Mouse (Mus musculus) right cerebral cortex, postnatal 4 days (tissue): Measurements from ENCODE around the gene Ccdc155.
"Not testable (repeated sequence)": the region's sequence is repeated elsewhere in the genome, so short reads cannot be mapped to it uniquely, and the experiment has no call there.

ENCODE experiments used
- DNase-seq: peaks from one replicate; pipeline ENCODE4 v3.0.0-alpha.2; 2022

Ccdc155 gene

GRCm38 (mm10) chr7:45189600-45189999, 15.1 kb downstream of the Ccdc155 start:
- no peak for DNase-seq

DNA sequence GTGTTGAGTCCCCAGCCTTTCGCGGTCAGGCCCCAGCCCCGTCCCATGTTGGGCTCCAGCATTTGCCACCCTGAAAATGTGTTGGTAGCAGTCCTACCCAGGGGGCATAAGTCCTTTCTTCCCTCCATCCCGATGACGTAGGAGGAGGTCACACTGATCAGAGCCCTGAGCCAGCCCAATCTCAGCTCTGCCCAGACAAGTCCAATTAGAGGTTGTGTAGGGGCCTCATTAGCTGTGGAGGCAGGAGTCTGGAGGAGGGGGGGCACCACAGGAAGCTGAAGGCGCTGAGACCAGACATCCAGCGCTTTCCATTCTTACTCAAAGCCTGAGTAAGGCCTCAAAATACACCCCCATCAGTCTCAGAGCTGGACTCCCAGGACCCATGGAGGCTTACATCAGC, 18.8 kb downstream of the Ccdc155 start:
- no peak for DNase-seq

DNA sequence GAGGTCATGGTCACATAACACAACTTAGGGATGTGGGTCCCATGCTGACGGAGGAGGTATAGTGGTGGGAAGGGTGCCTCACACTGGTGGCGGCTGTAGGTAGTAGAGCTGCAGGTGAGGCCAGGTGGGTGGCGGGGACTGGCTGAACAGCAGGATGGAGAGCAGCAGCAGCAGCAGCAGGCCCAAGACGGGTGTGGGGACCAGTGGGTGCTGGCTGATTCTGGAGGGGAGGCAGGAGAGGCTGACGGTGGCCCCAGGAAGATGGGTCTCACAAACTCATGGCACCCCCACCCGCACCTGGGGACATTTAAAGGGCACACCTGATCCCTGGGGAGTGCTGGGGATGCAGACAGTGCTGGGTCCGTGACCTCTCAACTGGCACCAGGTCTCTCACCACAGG, 21.0 kb downstream of the Ccdc155 start:
- no peak for DNase-seq

GRCm38 (mm10) chr7:45182606-45183005, 22.1 kb downstream of the Ccdc155 start:
- DNase-seq = no peak

DNA sequence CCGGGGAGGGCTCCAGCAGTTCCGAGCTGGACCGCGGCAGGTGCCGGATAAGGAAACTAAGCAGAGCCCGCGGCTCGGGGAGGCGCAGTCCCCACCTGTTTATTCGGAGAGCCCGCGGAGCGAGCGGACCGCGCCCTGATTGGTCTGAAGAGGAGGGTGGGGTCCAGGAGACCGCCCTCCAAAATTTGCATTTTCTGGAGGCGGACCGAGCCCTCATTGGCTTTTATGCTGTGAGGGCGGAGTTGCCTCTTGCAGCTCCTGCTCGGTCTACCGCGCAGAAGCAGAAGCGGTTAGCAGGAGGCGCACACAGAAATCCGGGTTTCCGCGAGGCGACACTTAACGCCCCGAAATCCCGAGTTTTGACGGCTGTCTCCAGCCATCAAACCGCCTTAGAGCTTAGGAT, 22.5 kb downstream of the Ccdc155 start:
- DNase-seq = peak; percentile 76

- DNase-seq = no peak
Measured at GRCm38 (mm10) chr7:45181540-45181939, 23.2 kb downstream of the Ccdc155 start.

- no peak for DNase-seq
Measured at GRCm38 (mm10) chr7:45180896-45181477, 23.7 kb downstream of the Ccdc155 start, which contains the start of gene Pth2. TSS of gene Pth2 (plus strand) at chr7:45180995.

GRCm38 (mm10) chr7:45179469-45179868, 25.2 kb downstream of the Ccdc155 start, which contains the start of gene Gfy:
TSS of gene Gfy (minus strand) at chr7:45179569.
- no peak for DNase-seq

DNA sequence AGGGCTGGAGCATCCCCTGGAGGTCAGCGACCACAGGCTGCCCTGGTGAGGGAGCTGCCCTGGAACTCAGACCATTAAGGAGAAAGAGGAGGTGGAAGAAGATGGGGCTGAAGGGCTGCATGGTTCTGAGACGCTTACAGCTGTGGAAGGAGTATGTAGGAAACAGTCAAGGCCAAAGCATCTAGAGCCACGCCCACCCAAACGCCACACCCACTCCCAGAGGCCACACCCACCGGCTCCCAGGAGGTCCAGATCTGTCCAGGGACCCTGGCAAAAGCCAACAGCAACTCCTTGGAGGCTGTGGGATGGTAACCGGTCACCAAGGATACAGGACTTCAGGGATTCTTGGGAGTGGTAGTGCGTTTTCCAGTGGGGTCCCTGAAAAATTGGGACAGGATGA, 26.1 kb downstream of the Ccdc155 start:
- no peak for DNase-seq

GRCm38 (mm10) chr7:45176356-45176755, 28.3 kb downstream of the Ccdc155 start:
- DNase-seq = no peak

GRCm38 (mm10) chr7:45175929-45176328, 28.8 kb downstream of the Ccdc155 start:
- no peak for DNase-seq

GRCm38 (mm10) chr7:45175398-45175797, 29.3 kb downstream of the Ccdc155 start:
- no peak for DNase-seq

GRCm38 (mm10) chr7:45174567-45175280, 30.0 kb downstream of the Ccdc155 start:
- no peak for DNase-seq

DNA sequence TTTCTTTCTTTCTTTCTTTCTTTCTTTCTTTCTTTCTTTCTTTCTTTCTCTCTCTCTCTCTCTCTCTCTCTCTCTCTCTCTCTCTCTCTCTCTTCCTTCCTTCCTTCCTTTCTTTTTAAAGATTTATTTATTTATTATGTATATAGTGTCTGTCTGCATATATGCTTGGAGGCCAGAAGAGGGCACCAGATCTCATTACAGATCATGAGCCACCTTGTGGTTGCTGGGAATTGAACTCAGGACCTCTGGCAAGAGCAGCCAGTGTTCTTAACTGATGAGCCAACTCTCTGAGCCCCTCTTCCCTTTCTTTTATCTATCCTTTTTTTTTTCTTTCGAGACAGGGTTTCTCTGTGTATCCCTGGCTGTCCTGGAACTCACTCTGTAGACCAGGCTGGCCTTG, 30.9 kb downstream of the Ccdc155 start:
- not testable (repeated sequence) for DNase-seq

GRCm38 (mm10) chr7:45172974-45173373, 31.7 kb downstream of the Ccdc155 start:
- DNase-seq = no peak

DNA sequence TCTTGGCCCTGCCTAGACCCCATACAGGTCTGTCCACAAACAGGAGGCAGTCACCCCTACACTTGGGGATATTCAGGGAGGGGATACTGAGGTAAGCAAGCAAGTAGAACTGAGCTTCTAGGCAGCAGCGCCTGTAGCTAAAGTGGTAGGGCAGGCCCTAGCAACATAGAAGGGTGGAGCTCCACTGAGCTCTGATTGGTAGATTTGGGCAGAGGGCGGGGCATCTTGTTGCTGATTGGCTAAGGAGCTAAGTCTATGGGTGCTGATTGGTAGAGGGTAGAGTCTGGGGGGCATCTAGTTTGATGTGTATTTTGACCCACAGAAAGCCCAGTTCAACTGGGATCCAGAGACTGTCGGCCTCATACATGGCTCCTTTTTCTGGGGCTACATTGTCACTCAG, 35.2 kb downstream of the Ccdc155 start:
- no peak for DNase-seq

- DNase-seq = no peak
Measured at GRCm38 (mm10) chr7:45168656-45169055, 36.0 kb downstream of the Ccdc155 start.

GRCm38 (mm10) chr7:45167761-45168445, 36.8 kb downstream of the Ccdc155 start:
- no peak for DNase-seq

GRCm38 (mm10) chr7:45166950-45167401, 37.7 kb downstream of the Ccdc155 start:
- DNase-seq = no peak

- no peak for DNase-seq
Measured at GRCm38 (mm10) chr7:45165701-45166100, 39.0 kb downstream of the Ccdc155 start.

DNA sequence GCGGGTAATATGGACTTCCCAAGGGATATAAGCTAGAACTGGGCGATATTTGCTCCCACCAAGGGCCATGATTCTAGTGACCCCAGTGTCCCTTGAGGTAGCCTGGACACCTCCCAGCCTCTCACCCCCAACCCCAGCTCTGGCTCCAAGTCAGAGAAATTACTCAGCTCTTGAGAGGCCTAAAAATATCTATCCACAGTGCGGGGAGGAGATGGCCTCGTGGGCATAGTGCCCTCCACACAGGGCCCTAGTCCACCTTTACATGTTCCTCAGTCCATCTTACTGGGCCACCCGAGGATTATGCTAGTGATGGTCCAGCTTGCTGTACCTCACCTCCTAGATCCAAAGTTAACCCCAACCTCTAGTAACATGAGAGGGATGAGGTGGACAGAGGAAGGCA, 39.9 kb downstream of the Ccdc155 start:
- no peak for DNase-seq

DNA sequence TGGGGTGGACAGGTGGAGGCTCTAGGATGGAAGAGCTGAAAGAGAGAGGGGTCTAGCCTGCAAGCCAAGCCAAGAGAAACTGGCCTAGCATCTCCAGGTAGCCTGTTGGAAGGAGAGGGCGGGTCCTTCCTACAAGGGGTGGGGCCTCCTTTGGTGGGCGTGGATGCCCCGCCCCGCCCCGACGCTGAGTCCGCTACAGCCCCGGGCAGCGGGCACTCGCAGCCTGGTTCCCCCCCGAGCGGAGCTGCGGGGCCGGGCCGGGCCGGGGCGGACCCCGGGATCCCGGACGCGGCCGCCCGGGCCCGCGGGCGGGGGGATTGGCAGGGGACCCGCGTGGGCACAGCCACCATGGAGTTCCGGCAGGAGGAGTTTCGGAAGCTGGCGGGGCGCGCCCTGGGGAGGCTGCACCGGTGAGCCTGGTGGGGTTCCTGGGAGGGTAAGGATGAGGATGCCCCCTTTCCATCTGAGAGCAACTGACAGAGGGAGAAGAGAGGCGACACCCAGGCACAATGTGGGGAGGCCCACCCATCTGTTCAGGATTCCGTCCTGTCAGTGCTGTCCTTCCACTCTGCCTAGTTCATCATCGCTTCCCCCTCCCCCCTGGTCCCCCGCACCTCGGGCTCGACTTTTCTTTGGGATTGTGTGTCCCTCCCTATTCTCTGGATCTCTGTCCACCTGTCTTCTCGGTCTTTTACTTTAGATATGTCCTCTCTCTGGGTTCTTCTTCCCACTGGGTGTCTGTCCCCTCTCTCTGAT, 40.8 kb downstream of the Ccdc155 start, which contains the start of gene Slc17a7:
TSS of gene Slc17a7 (plus strand) at position 215 of the 756 bp plus-strand sequence.
- peak; percentile 48 for DNase-seq

GRCm38 (mm10) chr7:45162996-45163615, 41.6 kb downstream of the Ccdc155 start:
- no peak for DNase-seq
